Mouse (Mus musculus): ENCODE measurements around the gene Ccdc172.

Gene Ccdc172

GRCm38 (mm10) chr19:58572429-58573071 lies 60.8 kb downstream of the Ccdc172 start:
- no peak for DNase-seq (ENCODE audit: low spot score in 2 of 2)

GRCm38 (mm10) chr19:58573072-58573438 lies 61.3 kb downstream of the Ccdc172 start:
- no peak for DNase-seq (ENCODE audit: low spot score in 2 of 2)

DNA sequence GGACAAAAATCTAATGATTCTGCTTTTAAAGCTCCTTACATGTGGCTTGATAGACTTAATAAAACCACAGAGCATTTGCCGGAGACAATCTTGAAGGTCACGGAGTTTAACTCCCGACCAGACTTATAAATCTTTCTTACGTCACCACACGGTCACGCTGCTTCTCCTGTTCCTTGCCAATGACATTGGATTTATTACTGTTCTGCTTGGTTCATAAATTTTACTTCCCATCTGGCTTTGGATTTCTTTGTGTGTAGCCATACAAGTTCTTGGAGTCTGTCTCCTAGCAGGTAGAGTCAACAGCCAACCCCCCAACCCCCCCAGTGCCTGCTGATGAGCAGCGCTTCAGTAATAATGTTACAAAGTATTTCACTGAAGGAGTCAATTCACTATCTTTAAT lies 70.2 kb downstream of the Ccdc172 start:
- DNase-seq (ENCODE audit: low spot score in 2 of 2): no peak

- DNase-seq (ENCODE audit: low spot score in 2 of 2): no peak
These were observed 71.2 kb downstream of the Ccdc172 start for GRCm38 (mm10) chr19:58582956-58583355.

- no peak for DNase-seq (ENCODE audit: low spot score in 2 of 2)
These were observed 74.3 kb downstream of the Ccdc172 start for GRCm38 (mm10) chr19:58586046-58586445.

- DNase-seq (ENCODE audit: low spot score in 2 of 2): no peak
These were observed 78.6 kb downstream of the Ccdc172 start for GRCm38 (mm10) chr19:58590251-58590936.

DNA sequence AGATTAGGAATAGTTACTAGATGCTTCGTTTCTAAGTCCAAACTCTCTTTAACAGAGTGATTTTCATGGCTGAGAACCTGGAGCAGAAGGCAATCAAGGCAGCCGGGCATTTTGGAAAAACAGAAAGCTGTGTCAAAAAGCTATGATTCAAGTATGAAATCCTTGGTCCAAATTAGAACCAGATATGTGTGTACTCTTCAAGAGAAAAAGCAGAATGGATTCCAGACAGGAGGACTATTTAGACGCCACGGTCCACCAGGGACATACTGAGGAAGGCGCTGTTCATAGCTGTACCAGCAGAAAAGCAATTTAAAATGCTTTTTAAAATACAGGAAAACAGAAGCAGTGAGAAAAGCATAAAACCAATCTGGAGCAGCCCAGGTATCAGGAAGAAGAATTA lies 88.6 kb downstream of the Ccdc172 start:
- DNase-seq (ENCODE audit: low spot score in 2 of 2): no peak

All from spleen, postnatal 14 days (tissue).